Mouse (Mus musculus) erythroblast, embryonic 14.5 days (primary cell): ENCODE results near the gene Klk5. TPM values are rescaled to one million over a fixed set of nuclear protein-coding genes. Genes with fewer than 3 reads are reported as not detected.

Experiments used
- H3K27me3 ChIP-seq: 2 replicates; pipeline ENCODE4 v1.6.1; 2012; ENCODE audit warnings: inconsistent platforms; ENCODE audit not compliant: control insufficient read depth
- H3K36me3 ChIP-seq: 2 replicates; pipeline ENCODE4 v1.6.1; 2012; ENCODE audit warnings: mild to moderate bottlenecking, inconsistent platforms; ENCODE audit not compliant: control insufficient read depth
- H3K4me1 ChIP-seq: 2 replicates; pipeline ENCODE4 v1.6.1; 2012; ENCODE audit warnings: inconsistent platforms; ENCODE audit not compliant: control insufficient read depth
- H3K4me3 ChIP-seq: replicated peaks from 2 replicates; pipeline ENCODE3; 2012; ENCODE audit warnings: moderate library complexity, mild to moderate bottlenecking, inconsistent platforms
- H3K9me3 ChIP-seq: 2 replicates; pipeline ENCODE4 v1.6.1; 2012; ENCODE audit warnings: low read length, inconsistent platforms, mixed read lengths; ENCODE audit not compliant: control insufficient read depth
- GATA1 ChIP-seq: IDR thresholded peaks from 2 replicates; pipeline ENCODE4 v1.6.1; 2012; ENCODE audit warnings: low read length, inconsistent platforms, mixed read lengths
- TAL1 ChIP-seq: IDR thresholded peaks from 3 replicates; pipeline ENCODE4 v1.6.1; 2012; ENCODE audit warnings: low read length, inconsistent platforms, mixed read lengths
- polyA plus RNA-seq: library from polyadenylated mRNA; stranded (reverse); fragments of >175 nt; gene quantifications from 2 replicates; pipeline ENCODE4 v1.2.3, GENCODE M21; 2012

The Klk5 gene
- polyA plus RNA-seq, 1 experiment: 0.05 TPM

- Histone ChIP-seq H3K36me3 (no peaks in the 10 kb centered on the region), H3K9me3 (no peaks in the 10 kb centered on the region), H3K27me3 (no peaks in the 10 kb centered on the region), H3K4me1 (no peaks in the 10 kb centered on the region), H3K4me3 (no peak overlapping the region)
- TF ChIP-seq GATA1: no peak
- no peak for TF ChIP-seq TAL1
Observed at GRCm38 (mm10) chr7:43891788-43892187, 50.0 kb downstream of the Klk5 start.

GRCm38 (mm10) chr7:43894836-43895235, 53.1 kb downstream of the Klk5 start:
- no peaks in the 10 kb centered on the region for H3K4me1 ChIP-seq
- H3K9me3 ChIP-seq: no peaks in the 10 kb centered on the region
- no peak overlapping the region for H3K4me3 ChIP-seq
- TF ChIP-seq GATA1 (no peak), TAL1 (no peak)
- no peaks in the 10 kb centered on the region for H3K27me3 ChIP-seq
- no peaks in the 10 kb centered on the region for H3K36me3 ChIP-seq

Other genes starting within 250 kb of the Klk5 start
- 0.01 TPM in 1 of 2 replicates, not detected in the other for gene Zfp819, start 234.8 kb upstream of the Klk5 start, polyA plus RNA-seq
- gene Ceacam18, start 207.3 kb upstream of the Klk5 start, polyA plus RNA-seq: not detected in 2 replicates
- gene Siglece, start 181.8 kb upstream of the Klk5 start, polyA plus RNA-seq: not detected in 2 replicates
- 0.30 and 0.34 TPM in 2 replicates for gene Ctu1, start 170.0 kb upstream of the Klk5 start, polyA plus RNA-seq
- gene Klk14, start 151.6 kb upstream of the Klk5 start, polyA plus RNA-seq: 0.04 TPM in 1 of 2 replicates, not detected in the other
- not detected in 2 replicates for gene Klk13, start 129.4 kb upstream of the Klk5 start, polyA plus RNA-seq
- gene Klk12, start 73.1 kb upstream of the Klk5 start, polyA plus RNA-seq: not detected in 2 replicates
- not detected in 2 replicates for gene Klk11, start 67.4 kb upstream of the Klk5 start, polyA plus RNA-seq
- not detected in 2 replicates for gene Klk10, start 60.9 kb upstream of the Klk5 start, polyA plus RNA-seq
- gene Klk9, start 50.1 kb upstream of the Klk5 start, polyA plus RNA-seq: not detected in 2 replicates
- 0.11 and 0.12 TPM in 2 replicates for gene Klk8, start 44.4 kb upstream of the Klk5 start, polyA plus RNA-seq
- not detected in 2 replicates for gene Klk7, start 30.7 kb upstream of the Klk5 start, polyA plus RNA-seq
- gene Klk6, start 17.5 kb upstream of the Klk5 start, polyA plus RNA-seq: not detected in 2 replicates
- not detected in 2 replicates for gene Klk4, start 39.2 kb downstream of the Klk5 start, polyA plus RNA-seq
- not detected in 2 replicates for gene Klk15, start 91.8 kb downstream of the Klk5 start, polyA plus RNA-seq
- not detected in 2 replicates for gene Klk1b8, start 108.7 kb downstream of the Klk5 start, polyA plus RNA-seq
- gene Klk1b1, start 124.8 kb downstream of the Klk5 start, polyA plus RNA-seq: not detected in 2 replicates
- not detected in 2 replicates for gene Klk1b9, start 134.1 kb downstream of the Klk5 start, polyA plus RNA-seq
- gene Klk1b11, start 153.9 kb downstream of the Klk5 start, polyA plus RNA-seq: not detected in 2 replicates
- gene Klk1b26, start 170.2 kb downstream of the Klk5 start, polyA plus RNA-seq: not detected in 2 replicates
- gene Klk1b27, start 210.3 kb downstream of the Klk5 start, polyA plus RNA-seq: not detected in 2 replicates